Mouse (Mus musculus) lung, adult 2 months (tissue): Measurements from ENCODE around the gene Atp8a2.

Experiments used
- CTCF ChIP-seq: fragments of 200-500 bp; IDR thresholded peaks from 2 replicates; pipeline ENCODE4 v1.5.1; 2011; ENCODE audit warnings: mild to moderate bottlenecking, low read length, control low read depth; ENCODE audit not compliant: insufficient read depth
- POLR2A ChIP-seq: fragments of 200-500 bp; IDR thresholded peaks from 2 replicates; pipeline ENCODE4 v1.6.1; 2011; ENCODE audit warnings: low read depth, mild to moderate bottlenecking, control low read depth, low read length, borderline replicate concordance; ENCODE audit errors: extremely low read depth

- TF ChIP-seq CTCF (no peak), POLR2A (no peak)
Measured at GRCm38 (mm10) chr14:60072496-60072895, 124.5 kb downstream of the Atp8a2 start.
